Mouse (Mus musculus) kidney, embryonic 14.5 days (tissue): ENCODE results near the gene Nabp2. TPM values are rescaled to one million over a fixed set of nuclear protein-coding genes. Genes with fewer than 3 reads are reported as not detected.

Source experiments
- ATAC-seq: fragments of 200-750 bp; cut with Nextera tagmentation; 2 replicates; pipeline ENCODE4 v1.8.0; 2017; ENCODE audit warnings: moderate number of reproducible peaks, mild to moderate bottlenecking, moderate TSS enrichment, moderate library complexity; ENCODE audit not compliant: low FRiP score, low TSS enrichment
- H3K27ac ChIP-seq: fragments of 300-500 bp; sonication (generic); 2 replicates; pipeline ENCODE4 v1.5.1; 2014; ENCODE audit warnings: low read depth, mild to moderate bottlenecking, low read length, moderate library complexity, mixed read lengths
- H3K27me3 ChIP-seq: fragments of 300-500 bp; sonication (generic); 2 replicates; pipeline ENCODE4 v1.6.1; 2014; ENCODE audit warnings: mild to moderate bottlenecking, low read length; ENCODE audit not compliant: control insufficient read depth, insufficient read depth
- H3K36me3 ChIP-seq: fragments of 300-500 bp; sonication (generic); 2 replicates; pipeline ENCODE4 v1.6.1; 2014; ENCODE audit warnings: low read length, mixed read lengths; ENCODE audit not compliant: control insufficient read depth, insufficient read depth
- H3K4me1 ChIP-seq: fragments of 300-500 bp; sonication (generic); 2 replicates; pipeline ENCODE4 v1.6.1; 2014; ENCODE audit warnings: low read length, mixed read lengths; ENCODE audit not compliant: control insufficient read depth, insufficient read depth
- H3K4me2 ChIP-seq: fragments of 300-500 bp; sonication (generic); replicated peaks from 2 replicates; pipeline ENCODE4 v1.6.1; 2014; ENCODE audit warnings: low read depth, mild to moderate bottlenecking, low read length
- H3K4me3 ChIP-seq: fragments of 300-500 bp; sonication (generic); 2 replicates; pipeline ENCODE4 v1.5.1; 2014; ENCODE audit warnings: mild to moderate bottlenecking, low read length
- H3K9ac ChIP-seq: fragments of 300-500 bp; sonication (generic); 2 replicates; pipeline ENCODE4 v1.6.1; 2014; ENCODE audit warnings: low read depth, mild to moderate bottlenecking, low read length, moderate library complexity
- H3K9me3 ChIP-seq: fragments of 300-500 bp; sonication (generic); 2 replicates; pipeline ENCODE4 v1.6.1; 2016; ENCODE audit warnings: low read length; ENCODE audit not compliant: control insufficient read depth
- WGBS: fragments of 180-500 bp; shearing (Covaris S2); extraction: QIAGEN DNeasy Blood & Tissue Kit; methylation state at CpG from one replicate; pipeline ENCODE4 v1.1.7; 2014; 5-methylcytosine and 5-hydroxymethylcytosine counted together
- polyA plus RNA-seq: library from polyadenylated mRNA; unstranded; fragments of >200 nt; fragmentation: Nextera tagmentation; extraction: Ambion mirVana; gene quantifications from 2 replicates; pipeline ENCODE4 v1.2.1, GENCODE M21; 2014

Nabp2 gene
- polyA plus RNA-seq, 1 experiment from 2014 or later, result 103 TPM

DNA sequence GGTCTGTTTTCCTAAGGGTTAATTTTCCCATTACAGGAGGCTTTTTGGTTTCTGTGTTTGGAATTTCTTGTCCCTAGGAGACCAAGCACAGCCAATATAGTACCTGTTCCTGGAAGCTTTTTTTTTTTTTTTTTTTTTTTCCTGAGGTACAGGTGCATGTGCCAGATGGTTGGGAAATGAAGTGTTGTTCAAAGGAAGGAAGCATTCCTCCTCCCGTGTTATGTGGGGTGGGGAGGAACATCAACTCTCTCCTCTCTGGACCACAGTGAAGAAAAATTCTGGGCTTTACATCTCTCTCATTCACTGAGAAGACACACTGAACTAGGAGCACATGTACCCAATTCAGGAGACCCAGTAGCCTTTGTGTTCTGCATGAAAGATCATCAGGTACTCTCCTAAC is 1.8 kb upstream of the Nabp2 start:
- H3K4me1 ChIP-seq, result peaks cover 32% of the 10 kb centered on the region
- H3K9me3 ChIP-seq, result no peaks in the 10 kb centered on the region
- H3K36me3 ChIP-seq, result peaks cover 44% of the 10 kb centered on the region
- H3K4me3 ChIP-seq, result peak overlapping the region; percentile 85
- H3K9ac ChIP-seq, result no peak overlapping the region; the same call in 1 of the 2 replicates
- H3K4me2 ChIP-seq, result peak overlapping the region; percentile 80
- ATAC-seq, result no peak
- 50% methylated on average over 1 of the region's 1 CpGs for WGBS
- no peak overlapping the region for H3K27ac ChIP-seq
- no peaks in the 10 kb centered on the region for H3K27me3 ChIP-seq

DNA sequence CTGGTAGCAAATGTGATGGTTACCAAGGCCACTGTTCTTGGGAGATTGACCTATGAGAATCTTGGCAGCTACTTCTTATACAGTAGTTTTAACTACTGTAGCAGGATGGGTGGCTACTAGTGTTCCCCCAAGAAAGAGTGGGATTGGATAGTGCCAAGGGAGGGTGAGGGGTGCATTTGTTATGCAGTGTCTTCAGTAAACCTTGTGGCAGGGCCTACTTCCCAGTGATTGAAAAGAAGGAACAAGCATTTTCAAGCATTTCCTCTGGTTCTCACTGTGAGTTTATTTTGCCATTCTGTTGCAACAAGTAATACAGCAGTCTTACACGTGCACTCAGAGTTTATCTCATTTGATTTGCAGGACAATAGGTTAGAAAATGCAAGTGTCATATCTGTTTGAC is 1.3 kb upstream of the Nabp2 start:
- no peak for ATAC-seq
- 44% methylated on average over 1 of the region's 1 CpGs for WGBS
- Histone ChIP-seq H3K27me3 (no peaks in the 10 kb centered on the region), H3K9ac (peak overlapping the region; percentile 84), H3K4me1 (peaks cover 32% of the 10 kb centered on the region), H3K36me3 (peaks cover 42% of the 10 kb centered on the region), H3K27ac (peak overlapping the region; percentile 95; the same call in 1 of the 2 replicates), H3K4me3 (peak overlapping the region; percentile 85), H3K4me2 (peak overlapping the region; percentile 80), H3K9me3 (no peaks in the 10 kb centered on the region)

DNA sequence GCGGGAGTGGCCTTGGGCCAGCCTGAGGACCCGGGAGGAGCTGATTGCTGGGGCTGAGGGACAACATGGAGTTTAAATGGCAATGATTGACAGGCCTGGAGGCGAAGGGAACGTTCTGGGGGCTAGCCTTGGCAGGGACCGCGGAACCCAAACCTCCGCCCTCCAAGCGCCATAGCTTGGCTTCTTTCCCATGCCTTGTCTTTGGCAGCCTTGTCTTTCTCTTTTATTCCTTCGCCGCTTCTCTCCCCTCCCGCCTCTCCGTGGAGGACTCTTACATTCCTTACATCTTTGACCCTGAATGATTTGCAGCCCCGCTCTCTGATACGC is 726 bp upstream of the Nabp2 start:
- Histone ChIP-seq H3K4me3 (peak overlapping the region; percentile 85), H3K9me3 (no peaks in the 10 kb centered on the region), H3K9ac (peak overlapping the region; percentile 84), H3K4me1 (peaks cover 32% of the 10 kb centered on the region), H3K36me3 (peaks cover 40% of the 10 kb centered on the region), H3K27ac (peak overlapping the region; percentile 95), H3K4me2 (peak overlapping the region; percentile 80), H3K27me3 (no peaks in the 10 kb centered on the region)
- no peak for ATAC-seq
- WGBS, result under 1% methylated on average over 14 of the region's 14 CpGs

DNA sequence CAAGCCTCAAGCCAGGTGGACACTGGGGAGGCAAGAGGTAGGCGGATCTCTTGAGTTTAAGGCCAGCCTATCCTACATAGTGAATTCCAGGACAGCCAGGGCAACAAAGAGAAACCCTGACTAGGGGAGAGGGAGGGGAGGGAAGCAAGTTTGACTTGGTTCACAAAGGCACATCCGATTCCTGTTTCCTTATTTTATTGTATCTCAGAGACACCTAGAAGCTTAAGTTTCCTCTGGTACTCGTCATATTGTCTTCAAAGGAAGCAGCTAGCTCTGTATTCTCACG is 789 bp downstream of the Nabp2 start:
- Histone ChIP-seq H3K36me3 (peaks cover 28% of the 10 kb centered on the region), H3K9me3 (no peaks in the 10 kb centered on the region), H3K4me3 (peak overlapping the region; percentile 85), H3K9ac (peak overlapping the region; percentile 84; the same call in 1 of the 2 replicates), H3K4me1 (peaks cover 32% of the 10 kb centered on the region), H3K27me3 (no peaks in the 10 kb centered on the region), H3K27ac (peak overlapping the region; percentile 95), H3K4me2 (peak overlapping the region; percentile 80)
- no peak for ATAC-seq
- 12% methylated on average over 4 of the region's 4 CpGs for WGBS

DNA sequence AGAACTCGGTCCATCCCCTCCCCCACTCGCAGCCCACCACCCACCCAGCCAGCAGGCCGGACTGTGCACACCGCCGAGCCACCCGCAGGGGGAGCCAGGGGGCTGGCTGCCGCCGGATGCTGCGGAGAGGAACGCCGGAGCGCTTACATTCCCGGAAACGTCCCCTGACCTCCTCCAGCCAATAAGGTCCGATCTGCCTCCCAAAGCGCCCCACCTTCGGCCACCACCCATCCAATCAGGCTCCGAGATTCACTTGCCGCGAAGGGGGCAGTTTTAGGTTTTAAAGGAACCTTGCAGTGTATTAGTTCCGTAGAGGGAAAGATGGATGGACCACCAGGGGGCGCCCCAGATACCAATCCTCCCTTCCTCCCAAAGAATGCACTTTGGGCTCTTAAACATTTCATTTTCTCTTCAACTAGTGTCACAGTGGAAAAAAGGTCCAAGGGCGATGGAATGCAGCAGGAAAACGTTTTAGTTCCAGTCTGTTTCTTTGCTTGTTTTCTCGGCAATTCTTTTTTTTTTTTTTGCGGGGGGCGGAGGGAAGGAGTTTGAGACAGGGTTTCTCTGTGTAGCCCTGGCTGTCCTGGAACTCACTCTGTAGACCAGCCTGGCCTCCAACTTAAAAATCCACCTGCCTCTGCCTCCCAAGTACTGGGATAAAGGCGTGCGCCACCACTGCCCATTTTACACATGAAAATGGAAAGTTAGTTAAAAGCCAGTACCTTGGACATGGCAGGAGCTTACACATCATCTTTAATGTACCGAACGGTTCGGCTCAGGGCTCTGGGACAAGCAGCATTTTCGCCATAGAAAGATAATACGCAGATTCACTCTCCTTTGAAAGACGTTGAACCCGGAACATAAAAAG is 1.4 kb downstream of the Nabp2 start:
- H3K4me1 ChIP-seq, result peaks cover 32% of the 10 kb centered on the region
- H3K4me2 ChIP-seq, result peak overlapping the region; percentile 80
- peak overlapping the region; percentile 84 for H3K9ac ChIP-seq
- no peaks in the 10 kb centered on the region for H3K27me3 ChIP-seq
- H3K4me3 ChIP-seq, result peak overlapping the region; percentile 85
- no peaks in the 10 kb centered on the region for H3K9me3 ChIP-seq
- peak; percentile 89 for ATAC-seq
- WGBS, result 6% methylated on average over 36 of the region's 36 CpGs
- peaks cover 24% of the 10 kb centered on the region for H3K36me3 ChIP-seq
- peak overlapping the region; percentile 95; the same call in 1 of the 2 replicates for H3K27ac ChIP-seq

DNA sequence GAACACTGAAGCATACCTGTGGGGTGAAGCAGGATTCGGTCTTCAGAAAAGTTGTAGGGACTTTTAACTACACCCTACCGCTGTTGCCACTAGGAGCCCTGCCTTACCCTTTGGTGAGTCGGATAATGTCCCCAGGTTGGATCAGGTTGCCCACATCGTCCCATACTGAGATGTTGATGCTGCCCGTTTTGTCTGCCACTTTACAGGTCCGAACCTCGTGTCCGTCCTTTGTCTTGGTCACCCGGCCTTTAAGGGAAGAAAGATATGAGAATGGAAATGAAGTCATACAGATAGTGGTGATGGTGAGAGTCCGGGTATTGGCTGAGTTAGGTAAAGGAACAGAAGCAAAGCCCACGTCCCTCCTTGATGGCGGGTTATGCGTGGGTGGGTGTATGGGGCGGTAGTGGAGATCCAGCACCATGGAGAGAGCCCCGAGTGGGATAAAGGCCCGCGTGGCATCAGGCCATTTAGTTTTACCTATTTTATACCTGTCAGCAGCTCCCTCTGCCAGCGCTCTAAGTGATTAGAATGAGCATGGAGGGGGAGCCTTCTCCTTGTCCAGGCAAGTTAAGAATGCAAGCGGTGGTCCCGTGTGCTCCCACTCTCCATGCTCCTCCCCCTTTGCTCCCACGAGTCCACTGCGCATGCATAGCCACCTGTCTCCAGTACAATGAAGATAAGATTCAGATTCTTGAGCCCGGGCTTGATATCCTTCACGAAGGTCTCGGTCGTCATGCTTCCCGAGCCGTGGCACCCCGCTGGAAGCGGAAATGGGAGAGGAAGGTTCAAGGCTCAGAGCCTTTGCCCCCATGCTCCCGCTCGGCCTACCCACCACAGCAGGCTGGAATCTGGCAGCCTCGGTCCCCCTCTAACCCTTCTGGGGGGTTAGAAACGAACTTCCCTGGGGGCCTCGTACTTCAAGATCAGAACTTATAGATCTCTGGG is 2.4 kb downstream of the Nabp2 start:
- peak; percentile 1; the same call in 1 of the 2 replicates for ATAC-seq
- WGBS, result 17% methylated on average over 35 of the region's 35 CpGs
- H3K4me2 ChIP-seq, result peak overlapping the region; percentile 80
- peaks cover 31% of the 10 kb centered on the region for H3K4me1 ChIP-seq
- no peaks in the 10 kb centered on the region for H3K27me3 ChIP-seq
- peak overlapping the region; percentile 80; the same call in 1 of the 2 replicates for H3K27ac ChIP-seq
- H3K4me3 ChIP-seq, result peak overlapping the region; percentile 85
- peaks cover 19% of the 10 kb centered on the region; the same call in 1 of the 2 replicates for H3K36me3 ChIP-seq
- no peaks in the 10 kb centered on the region for H3K9me3 ChIP-seq
- peak overlapping the region; percentile 81 for H3K9ac ChIP-seq

DNA sequence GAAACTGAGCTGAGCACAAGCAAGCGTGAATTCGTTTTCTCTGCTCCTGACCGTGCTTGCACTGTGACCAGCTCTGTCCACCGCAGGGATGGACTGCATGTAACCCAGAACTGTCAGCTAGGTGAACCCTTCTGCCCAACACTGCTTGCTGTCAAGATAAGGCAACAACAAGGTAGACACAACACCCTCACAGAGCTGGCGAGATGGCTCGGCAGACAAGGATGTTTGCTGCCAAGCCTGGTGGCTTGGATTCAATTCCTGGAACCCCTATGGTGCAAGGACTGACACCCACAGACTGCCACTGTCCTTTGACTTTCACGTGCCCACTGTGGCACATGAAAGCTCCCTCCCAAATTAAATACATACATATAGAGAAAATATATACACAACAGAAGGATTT is 7.4 kb downstream of the Nabp2 start:
- no peaks in the 10 kb centered on the region for H3K27me3 ChIP-seq

DNA sequence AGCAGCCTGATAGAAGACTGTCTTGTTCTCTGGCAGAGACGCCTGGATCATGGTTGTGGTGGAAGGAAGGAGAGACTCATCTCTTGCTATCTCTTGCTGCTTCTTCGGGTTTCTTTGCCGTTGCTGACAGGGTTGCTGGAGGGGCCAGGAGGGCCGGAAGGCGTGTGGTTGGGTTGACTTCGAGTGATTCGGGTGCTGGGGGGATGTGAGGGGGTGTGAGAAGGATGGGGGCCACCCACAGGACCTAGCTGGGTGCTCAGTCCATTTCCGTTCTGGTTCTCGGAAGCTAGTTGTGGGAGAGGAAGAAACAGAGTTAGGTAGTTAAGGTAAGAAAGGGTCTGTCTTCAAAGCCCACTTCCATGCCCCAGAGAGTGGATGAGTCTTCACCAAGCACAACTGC is 9.7 kb downstream of the Nabp2 start:
- Histone ChIP-seq H3K4me3 (no peak overlapping the region), H3K27me3 (no peaks in the 10 kb centered on the region), H3K4me1 (no peaks in the 10 kb centered on the region), H3K9ac (no peak overlapping the region), H3K36me3 (peaks cover 5% of the 10 kb centered on the region; the same call in 1 of the 2 replicates), H3K27ac (0 out of 2 replicates have a peak overlapping the region, but pooled peaks have one; percentile 7), H3K4me2 (no peak overlapping the region), H3K9me3 (no peaks in the 10 kb centered on the region)
- 82% methylated on average over 9 of the region's 9 CpGs for WGBS
- no peak for ATAC-seq

More for the DNA sequence above, 7.4 kb downstream of the Nabp2 start:
- 87% methylated on average over 7 of the region's 7 CpGs for WGBS
- Histone ChIP-seq H3K4me2 (no peak overlapping the region), H3K9ac (no peak overlapping the region), H3K4me1 (peaks cover 7% of the 10 kb centered on the region; the same call in 1 of the 2 replicates), H3K9me3 (no peaks in the 10 kb centered on the region), H3K27ac (no peak overlapping the region), H3K4me3 (no peak overlapping the region), H3K36me3 (peaks cover 12% of the 10 kb centered on the region; the same call in 1 of the 2 replicates)
- no peak for ATAC-seq
